Mouse (Mus musculus) limb, embryonic 12.5 days (tissue): ENCODE measurements around the gene Cort. TPM values are rescaled to one million over a fixed set of nuclear protein-coding genes. Genes with fewer than 3 reads are reported as not detected.

ENCODE experiments used
- ATAC-seq: fragments of 200-750 bp; cut with Nextera tagmentation; 2 replicates; pipeline ENCODE4 v1.8.0; 2017; ENCODE audit warnings: low read depth, moderate TSS enrichment; ENCODE audit not compliant: insufficient number of reproducible peaks, insufficient read depth, low FRiP score, low TSS enrichment
- H3K27ac ChIP-seq: fragments of 300-500 bp; sonication (generic); 2 replicates; pipeline ENCODE4 v1.5.1; 2016; ENCODE audit warnings: mild to moderate bottlenecking, moderate library complexity
- H3K27me3 ChIP-seq: fragments of 300-500 bp; sonication (generic); 2 replicates; pipeline ENCODE4 v1.6.1; 2016; ENCODE audit warnings: mild to moderate bottlenecking, moderate library complexity
- H3K36me3 ChIP-seq: fragments of 300-500 bp; sonication (generic); 2 replicates; pipeline ENCODE4 v1.6.1; 2016; ENCODE audit warnings: mild to moderate bottlenecking, moderate library complexity
- H3K4me1 ChIP-seq: fragments of 300-500 bp; sonication (generic); replicated peaks from 2 replicates; pipeline ENCODE4 v1.6.1; 2016
- H3K4me2 ChIP-seq: fragments of 300-500 bp; sonication (generic); 2 replicates; pipeline ENCODE4 v1.6.1; 2016; ENCODE audit warnings: mild to moderate bottlenecking, moderate library complexity
- H3K4me3 ChIP-seq: fragments of 300-500 bp; sonication (generic); replicated peaks from 2 replicates; pipeline ENCODE4 v1.5.1; 2016; ENCODE audit warnings: mild to moderate bottlenecking
- H3K9ac ChIP-seq: fragments of 300-500 bp; sonication (generic); replicated peaks from 2 replicates; pipeline ENCODE4 v1.6.1; 2016; ENCODE audit warnings: mild to moderate bottlenecking, moderate library complexity
- H3K9me3 ChIP-seq: fragments of 300-500 bp; sonication (generic); 2 replicates; pipeline ENCODE4 v1.6.1; 2016; ENCODE audit warnings: mild to moderate bottlenecking, moderate library complexity
- WGBS: fragments of 180-500 bp; shearing (Covaris S2); methylation state at CpG from one replicate; pipeline ENCODE4 v1.1.7; 2016; 5-methylcytosine and 5-hydroxymethylcytosine counted together
- polyA plus RNA-seq: library from polyadenylated mRNA; unstranded; fragments of >200 nt; fragmentation: Nextera tagmentation; extraction: Ambion mirVana; gene quantifications from 2 replicates; pipeline ENCODE4 v1.2.1, GENCODE M21; 2016

Gene Cort
- polyA plus RNA-seq, 1 experiment from 2014 or later: 0.87 TPM

GRCm38 (mm10) chr4:149097956-149098355 is 28.6 kb downstream of the Cort start:
- ATAC-seq: no peak
- Histone ChIP-seq H3K27me3 (no peaks in the 10 kb centered on the region), H3K9me3 (no peaks in the 10 kb centered on the region), H3K9ac (no peak overlapping the region), H3K4me2 (peak overlapping the region; percentile 91), H3K36me3 (peaks cover 10% of the 10 kb centered on the region), H3K4me3 (peak overlapping the region; percentile 99), H3K4me1 (peaks cover 12% of the 10 kb centered on the region), H3K27ac (no peak overlapping the region)
- WGBS: 86% methylated on average over 3 of the region's 3 CpGs

DNA sequence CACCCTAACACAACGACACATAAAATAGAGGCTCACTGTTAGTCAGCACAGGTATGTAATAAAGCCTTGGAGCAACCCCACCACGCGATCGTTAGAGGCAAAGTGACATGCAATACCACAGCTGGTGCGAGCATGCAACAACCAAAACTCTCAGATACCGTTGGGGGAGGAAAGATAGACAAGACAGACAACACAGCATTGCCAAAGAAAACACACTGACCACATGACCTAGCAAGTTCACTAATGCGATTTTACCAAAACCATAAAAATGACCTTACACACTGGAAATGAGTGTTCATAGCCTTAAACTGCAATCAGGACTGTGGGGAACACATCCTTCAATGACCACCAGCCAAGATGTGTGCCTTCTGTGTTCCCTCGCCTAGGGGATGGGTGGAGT is 35.2 kb downstream of the Cort start:
- H3K9me3 ChIP-seq: no peaks in the 10 kb centered on the region
- H3K4me3 ChIP-seq: no peak overlapping the region
- no peak overlapping the region for H3K4me2 ChIP-seq
- no peaks in the 10 kb centered on the region for H3K27me3 ChIP-seq
- no peak for ATAC-seq
- no peak overlapping the region for H3K9ac ChIP-seq
- H3K27ac ChIP-seq: no peak overlapping the region
- 82% methylated on average over 8 of the region's 8 CpGs for WGBS
- H3K36me3 ChIP-seq: peaks cover 26% of the 10 kb centered on the region
- no peaks in the 10 kb centered on the region for H3K4me1 ChIP-seq

DNA sequence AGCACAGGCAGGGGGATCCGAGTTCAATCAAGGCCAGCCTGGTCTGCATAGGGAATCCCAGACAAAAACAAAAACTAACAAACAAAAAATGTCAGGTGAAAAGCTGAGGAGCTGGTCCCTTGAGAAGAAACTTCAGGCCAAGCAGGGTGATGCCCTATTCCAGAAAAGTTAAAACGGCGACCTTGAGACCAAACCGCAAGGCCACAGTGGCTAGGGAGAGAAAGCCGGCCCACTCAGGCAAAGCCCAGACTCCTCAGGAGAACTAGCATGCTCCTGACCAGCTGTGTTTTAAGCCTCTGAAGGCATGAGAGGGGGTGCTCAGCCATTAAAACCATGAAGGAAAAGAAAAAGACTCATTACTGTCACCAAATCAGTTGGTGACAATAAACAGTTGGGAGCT is 41.2 kb downstream of the Cort start:
- no peak overlapping the region for H3K9ac ChIP-seq
- peaks cover 9% of the 10 kb centered on the region for H3K4me1 ChIP-seq
- H3K36me3 ChIP-seq: peaks cover 10% of the 10 kb centered on the region; the same call in 1 of the 2 replicates
- 76% methylated on average over 5 of the region's 5 CpGs for WGBS
- H3K27ac ChIP-seq: no peak overlapping the region
- no peak overlapping the region for H3K4me2 ChIP-seq
- H3K27me3 ChIP-seq: no peaks in the 10 kb centered on the region
- H3K9me3 ChIP-seq: no peaks in the 10 kb centered on the region
- no peak for ATAC-seq
- H3K4me3 ChIP-seq: no peak overlapping the region

GRCm38 (mm10) chr4:149081528-149081927 is 45.0 kb downstream of the Cort start:
- Histone ChIP-seq H3K4me1 (peaks cover 9% of the 10 kb centered on the region), H3K36me3 (peaks cover 13% of the 10 kb centered on the region; the same call in 1 of the 2 replicates), H3K27me3 (no peaks in the 10 kb centered on the region), H3K9ac (no peak overlapping the region), H3K4me2 (no peak overlapping the region), H3K27ac (no peak overlapping the region), H3K4me3 (no peak overlapping the region), H3K9me3 (no peaks in the 10 kb centered on the region)
- ATAC-seq: no peak
- WGBS: 80% methylated on average over 17 of the region's 17 CpGs

GRCm38 (mm10) chr4:149080111-149080510 is 46.5 kb downstream of the Cort start:
- no peak overlapping the region for H3K4me2 ChIP-seq

GRCm38 (mm10) chr4:149079629-149080028 is 46.9 kb downstream of the Cort start:
- Histone ChIP-seq H3K27ac (no peak overlapping the region), H3K4me3 (no peak overlapping the region), H3K4me2 (no peak overlapping the region), H3K36me3 (peaks cover 23% of the 10 kb centered on the region), H3K4me1 (peaks cover 6% of the 10 kb centered on the region), H3K27me3 (no peaks in the 10 kb centered on the region), H3K9me3 (no peaks in the 10 kb centered on the region), H3K9ac (no peak overlapping the region)
- 84% methylated on average over 6 of the region's 6 CpGs for WGBS
- no peak for ATAC-seq

More at GRCm38 (mm10) chr4:149080111-149080510, 46.5 kb downstream of the Cort start:
- no peak overlapping the region for H3K27ac ChIP-seq
- no peak for ATAC-seq
- H3K9me3 ChIP-seq: no peaks in the 10 kb centered on the region
- H3K27me3 ChIP-seq: no peaks in the 10 kb centered on the region
- no peak overlapping the region for H3K4me3 ChIP-seq
- H3K9ac ChIP-seq: no peak overlapping the region
- 92% methylated on average over 8 of the region's 8 CpGs for WGBS
- peaks cover 6% of the 10 kb centered on the region for H3K4me1 ChIP-seq
- H3K36me3 ChIP-seq: peaks cover 19% of the 10 kb centered on the region

DNA sequence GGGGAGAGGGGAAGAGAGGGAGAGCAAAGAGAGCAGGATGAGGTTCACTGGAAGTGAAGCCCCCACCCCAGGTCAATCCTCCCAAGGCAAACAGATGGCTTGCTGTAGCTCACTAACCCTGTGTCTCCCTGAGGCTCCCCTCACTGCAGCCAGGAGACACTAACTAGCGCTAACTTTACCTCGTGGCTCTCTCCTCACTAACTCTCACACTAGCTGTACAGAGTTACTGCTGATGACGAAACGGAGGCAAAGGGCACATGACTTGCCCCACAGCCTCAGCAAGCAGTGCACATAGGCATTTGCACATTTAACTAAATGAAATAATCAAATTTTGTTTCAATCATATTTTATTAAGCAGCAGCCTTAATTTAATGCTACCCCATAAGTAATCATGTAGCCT is 48.3 kb downstream of the Cort start:
- 51% methylated on average over 4 of the region's 4 CpGs for WGBS

GRCm38 (mm10) chr4:149075871-149076575 is 50.5 kb downstream of the Cort start:
- Histone ChIP-seq H3K4me1 (peaks cover 6% of the 10 kb centered on the region; the same call in 1 of the 2 replicates), H3K4me3 (no peak overlapping the region), H3K9ac (no peak overlapping the region), H3K27ac (no peak overlapping the region), H3K36me3 (peaks cover 33% of the 10 kb centered on the region), H3K27me3 (no peaks in the 10 kb centered on the region), H3K4me2 (no peak overlapping the region), H3K9me3 (no peaks in the 10 kb centered on the region)
- ATAC-seq: 0 out of 2 replicates have a peak, but pooled peaks have one; percentile 23
- 32% methylated on average over 10 of the region's 10 CpGs for WGBS

More for the DNA sequence above, 48.3 kb downstream of the Cort start:
- no peaks in the 10 kb centered on the region for H3K9me3 ChIP-seq
- H3K9ac ChIP-seq: no peak overlapping the region
- peaks cover 22% of the 10 kb centered on the region for H3K36me3 ChIP-seq
- no peaks in the 10 kb centered on the region for H3K27me3 ChIP-seq
- H3K4me2 ChIP-seq: no peak overlapping the region
- no peak overlapping the region for H3K4me3 ChIP-seq
- no peak overlapping the region for H3K27ac ChIP-seq
- H3K4me1 ChIP-seq: peaks cover 6% of the 10 kb centered on the region
- no peak for ATAC-seq

GRCm38 (mm10) chr4:149075073-149075472 is 51.5 kb downstream of the Cort start:
- Histone ChIP-seq H3K4me3 (no peak overlapping the region), H3K27me3 (no peaks in the 10 kb centered on the region), H3K27ac (no peak overlapping the region), H3K9ac (no peak overlapping the region), H3K36me3 (peaks cover 31% of the 10 kb centered on the region), H3K4me1 (peaks cover 15% of the 10 kb centered on the region), H3K9me3 (no peaks in the 10 kb centered on the region), H3K4me2 (no peak overlapping the region)
- WGBS: 97% methylated on average over 13 of the region's 13 CpGs
- no peak for ATAC-seq

Other genes with a start within 250 kb of the Cort start
- gene Pex14, start 26.9 kb downstream of the Cort start, polyA plus RNA-seq: 55.2 and 55.9 TPM in 2 replicates
- 29.8 and 30.6 TPM in 2 replicates for gene Dffa, start 22.6 kb downstream of the Cort start, polyA plus RNA-seq
- gene Cenps, start 10.9 kb upstream of the Cort start, polyA plus RNA-seq: 46.9 and 47.9 TPM in 2 replicates
- gene Pgd, start 40.0 kb upstream of the Cort start, polyA plus RNA-seq: 121 and 122 TPM in 2 replicates
- 46.2 and 52.2 TPM in 2 replicates for gene Kif1b, start 180.9 kb upstream of the Cort start, polyA plus RNA-seq